Mouse (Mus musculus) forebrain, embryonic 14.5 days (tissue): ENCODE data around the gene Nlrp9b. TPM values are rescaled to one million over a fixed set of nuclear protein-coding genes. Genes with fewer than 3 reads are reported as not detected.
"Not testable (repeated sequence)": the region's sequence is repeated elsewhere in the genome, so short reads cannot be mapped to it uniquely, and the experiment has no call there.

Source experiments
- ATAC-seq: fragments of 200-750 bp; cut with Nextera tagmentation; 2 replicates; pipeline ENCODE4 v1.8.0; 2017; ENCODE audit warnings: mild to moderate bottlenecking, moderate library complexity
- DNase-seq: peaks from one replicate; pipeline ENCODE4 v3.0.0-alpha.2; 2015; ENCODE audit warnings: low spot score
- H3K27ac ChIP-seq: fragments of 300-500 bp; sonication (generic); 2 replicates; pipeline ENCODE4 v1.5.1; 2014; ENCODE audit warnings: low read depth, mild to moderate bottlenecking, control low read depth, low read length, moderate library complexity
- H3K27me3 ChIP-seq: fragments of 300-500 bp; sonication (generic); replicated peaks from 2 replicates; pipeline ENCODE4 v1.6.1; 2014; ENCODE audit warnings: low read length, control low read depth, mixed read lengths; ENCODE audit not compliant: control insufficient read depth, insufficient read depth
- H3K36me3 ChIP-seq: fragments of 300-500 bp; sonication (generic); 2 replicates; pipeline ENCODE4 v1.6.1; 2014; ENCODE audit warnings: low read length, control low read depth; ENCODE audit not compliant: control insufficient read depth, insufficient read depth
- H3K4me1 ChIP-seq: fragments of 300-500 bp; sonication (generic); 2 replicates; pipeline ENCODE4 v1.6.1; 2014; ENCODE audit warnings: antibody characterized with exemption, low read length, control low read depth; ENCODE audit not compliant: control insufficient read depth, insufficient read depth
- H3K4me2 ChIP-seq: fragments of 300-500 bp; sonication (generic); 2 replicates; pipeline ENCODE4 v1.6.1; 2014; ENCODE audit warnings: mild to moderate bottlenecking, control low read depth, low read length
- H3K4me3 ChIP-seq: fragments of 300-500 bp; sonication (generic); 2 replicates; pipeline ENCODE4 v1.5.1; 2014; ENCODE audit warnings: low read depth, low read length, control low read depth
- H3K9ac ChIP-seq: fragments of 300-500 bp; sonication (generic); 2 replicates; pipeline ENCODE4 v1.6.1; 2014; ENCODE audit warnings: mild to moderate bottlenecking, low read length, control low read depth, moderate library complexity
- H3K9me3 ChIP-seq: fragments of 300-500 bp; sonication (generic); replicated peaks from 2 replicates; pipeline ENCODE4 v1.6.1; 2016; ENCODE audit warnings: low read length, control low read depth, mixed read lengths; ENCODE audit not compliant: control insufficient read depth
- WGBS: fragments of 180-500 bp; shearing (Covaris S2); extraction: QIAGEN DNeasy Blood & Tissue Kit; methylation state at CpG from one replicate; pipeline ENCODE4 v1.1.7; 2014; 5-methylcytosine and 5-hydroxymethylcytosine counted together
- polyA plus RNA-seq: library from polyadenylated mRNA; unstranded; fragments of >200 nt; fragmentation: Nextera tagmentation; extraction: Ambion mirVana; gene quantifications from 2 replicates; pipeline ENCODE4 v1.2.1, GENCODE M21; 2014

The Nlrp9b gene
- polyA plus RNA-seq, 1 experiment from 2014 or later = not detected

- no peak for DNase-seq
- WGBS = 77% methylated on average over 4 of the region's 4 CpGs
These were observed 35.4 kb upstream of the Nlrp9b start for GRCm38 (mm10) chr7:19955861-19956260.

GRCm38 (mm10) chr7:19956341-19956781 lies 34.9 kb upstream of the Nlrp9b start:
- Histone ChIP-seq H3K4me2 (no peak overlapping the region), H3K9me3 (no peaks in the 10 kb centered on the region), H3K9ac (no peak overlapping the region), H3K4me1 (no peaks in the 10 kb centered on the region), H3K36me3 (no peaks in the 10 kb centered on the region), H3K4me3 (no peak overlapping the region), H3K27ac (no peak overlapping the region), H3K27me3 (no peaks in the 10 kb centered on the region)
- peak; percentile 88 for DNase-seq
- 5% methylated on average over 7 of the region's 7 CpGs for WGBS
- 0 out of 2 replicates have a peak, but pooled peaks have one; percentile 37 for ATAC-seq

More at GRCm38 (mm10) chr7:19955861-19956260, 35.4 kb upstream of the Nlrp9b start:
- H3K36me3 ChIP-seq = no peaks in the 10 kb centered on the region
- H3K9me3 ChIP-seq = no peaks in the 10 kb centered on the region
- no peaks in the 10 kb centered on the region for H3K27me3 ChIP-seq
- H3K4me1 ChIP-seq = no peaks in the 10 kb centered on the region
- H3K27ac ChIP-seq = no peak overlapping the region
- H3K9ac ChIP-seq = no peak overlapping the region
- no peak overlapping the region for H3K4me2 ChIP-seq
- H3K4me3 ChIP-seq = no peak overlapping the region
- no peak for ATAC-seq

GRCm38 (mm10) chr7:19962423-19962822 lies 28.8 kb upstream of the Nlrp9b start:
- ATAC-seq = no peak

GRCm38 (mm10) chr7:19964985-19965579 lies 26.2 kb upstream of the Nlrp9b start, which contains the start of gene Ceacam20:
TSS of gene Ceacam20 (plus strand) at chr7:19965412.
- Histone ChIP-seq H3K4me1 (no peaks in the 10 kb centered on the region), H3K36me3 (no peaks in the 10 kb centered on the region), H3K27ac (no peak within 1 kb of the TSS), H3K9ac (no peak within 1 kb of the TSS), H3K4me3 (no peak within 1 kb of the TSS), H3K27me3 (no peaks in the 10 kb centered on the region), H3K9me3 (0 out of 2 replicates have a peak, but pooled peaks cover 4% of the 10 kb centered on the region), H3K4me2 (no peak within 1 kb of the TSS)
- whole genome bisulfite sequencing = 81% methylated on average over 7 of the region's 7 CpGs
- DNase-seq = no peak
- ATAC-seq = no peak

More at GRCm38 (mm10) chr7:19962423-19962822, 28.8 kb upstream of the Nlrp9b start:
- no peaks in the 10 kb centered on the region for H3K36me3 ChIP-seq
- H3K9ac ChIP-seq = no peak overlapping the region
- H3K4me2 ChIP-seq = no peak overlapping the region
- H3K4me3 ChIP-seq = no peak overlapping the region
- no peak overlapping the region for H3K27ac ChIP-seq
- no peaks in the 10 kb centered on the region for H3K9me3 ChIP-seq
- WGBS = 65% methylated on average over 1 of the region's 1 CpGs
- DNase-seq = no peak
- H3K4me1 ChIP-seq = no peaks in the 10 kb centered on the region
- no peaks in the 10 kb centered on the region for H3K27me3 ChIP-seq

GRCm38 (mm10) chr7:19969106-19969505 lies 22.2 kb upstream of the Nlrp9b start:
- 75% methylated on average over 3 of the region's 3 CpGs for WGBS
- Histone ChIP-seq H3K4me2 (no peak overlapping the region), H3K9ac (no peak overlapping the region), H3K9me3 (0 out of 2 replicates have a peak, but pooled peaks cover 4% of the 10 kb centered on the region), H3K27me3 (no peaks in the 10 kb centered on the region), H3K36me3 (no peaks in the 10 kb centered on the region), H3K4me3 (no peak overlapping the region), H3K27ac (no peak overlapping the region), H3K4me1 (no peaks in the 10 kb centered on the region)
- DNase-seq (no peak), ATAC-seq (no peak)

GRCm38 (mm10) chr7:19969541-19970090 lies 21.6 kb upstream of the Nlrp9b start:
- H3K4me1 ChIP-seq = no peaks in the 10 kb centered on the region
- H3K4me2 ChIP-seq = no peak overlapping the region
- 0 out of 2 replicates have a peak, but pooled peaks cover 4% of the 10 kb centered on the region for H3K9me3 ChIP-seq
- DNase-seq (no peak), ATAC-seq (no peak)
- H3K4me3 ChIP-seq = no peak overlapping the region
- H3K27ac ChIP-seq = no peak overlapping the region
- no peak overlapping the region for H3K9ac ChIP-seq
- 96% methylated on average over 4 of the region's 4 CpGs for WGBS
- H3K27me3 ChIP-seq = no peaks in the 10 kb centered on the region
- H3K36me3 ChIP-seq = no peaks in the 10 kb centered on the region

- no peak overlapping the region for H3K4me3 ChIP-seq
- H3K4me1 ChIP-seq = no peaks in the 10 kb centered on the region
- WGBS = 91% methylated on average over 8 of the region's 8 CpGs
- no peaks in the 10 kb centered on the region for H3K27me3 ChIP-seq
- no peak overlapping the region for H3K9ac ChIP-seq
- no peak overlapping the region for H3K27ac ChIP-seq
- no peaks in the 10 kb centered on the region for H3K36me3 ChIP-seq
- no peak for ATAC-seq
- H3K4me2 ChIP-seq = no peak overlapping the region
- 0 out of 2 replicates have a peak, but pooled peaks cover 4% of the 10 kb centered on the region for H3K9me3 ChIP-seq
- no peak for DNase-seq
These were observed 21.1 kb upstream of the Nlrp9b start for GRCm38 (mm10) chr7:19970196-19970595.

GRCm38 (mm10) chr7:19971516-19971915 lies 19.7 kb upstream of the Nlrp9b start:
- Histone ChIP-seq H3K4me2 (no peak overlapping the region), H3K27me3 (no peaks in the 10 kb centered on the region), H3K36me3 (no peaks in the 10 kb centered on the region), H3K9me3 (0 out of 2 replicates have a peak, but pooled peaks cover 4% of the 10 kb centered on the region), H3K4me3 (no peak overlapping the region), H3K9ac (no peak overlapping the region), H3K4me1 (no peaks in the 10 kb centered on the region), H3K27ac (no peak overlapping the region)
- ATAC-seq = no peak
- 90% methylated on average over 4 of the region's 4 CpGs for WGBS
- no peak for DNase-seq

- not testable (repeated sequence) for H3K4me3 ChIP-seq
These were observed 5.5 kb downstream of the Nlrp9b start for GRCm38 (mm10) chr7:19996721-19997120.

More at GRCm38 (mm10) chr7:19996721-19997120, 5.5 kb downstream of the Nlrp9b start:
- not testable (repeated sequence) for H3K9me3 ChIP-seq, H3K4me2 ChIP-seq, H3K27ac ChIP-seq, H3K36me3 ChIP-seq, ATAC-seq, H3K27me3 ChIP-seq, H3K4me1 ChIP-seq, H3K9ac ChIP-seq, DNase-seq
- 51% methylated on average over 3 of the region's 3 CpGs for WGBS
